Mouse (Mus musculus) G1E (cell line): ENCODE measurements around the gene Hprt. TPM values are rescaled to one million over a fixed set of nuclear protein-coding genes. Genes with fewer than 3 reads are reported as not detected.
"Not testable (repeated sequence)": the region's sequence is repeated elsewhere in the genome, so short reads cannot be mapped to it uniquely, and the experiment has no call there.

Experiments used
- ATAC-seq: 2 replicates; pipeline ENCODE4 v1.8.0; 2016; ENCODE audit warnings: mild to moderate bottlenecking; ENCODE audit not compliant: insufficient number of reproducible peaks, poor library complexity, low FRiP score, severe bottlenecking; ENCODE audit errors: extremely low read depth
- DNase-seq: peaks from one replicate; pipeline ENCODE4 v3.0.0; 2012; ENCODE audit warnings: low spot score
- H3K27me3 ChIP-seq: 2 replicates; pipeline ENCODE4 v1.6.1; 2012; ENCODE audit warnings: mild to moderate bottlenecking, low read length, inconsistent platforms; ENCODE audit not compliant: insufficient read depth
- H3K36me3 ChIP-seq: replicated peaks from 2 replicates; pipeline ENCODE3; 2012; ENCODE audit warnings: mild to moderate bottlenecking, inconsistent platforms
- H3K4me1 ChIP-seq: 2 replicates; pipeline ENCODE4 v1.6.1; 2012; ENCODE audit warnings: low read depth, low read length, inconsistent platforms, mixed read lengths; ENCODE audit not compliant: insufficient read depth
- H3K4me3 ChIP-seq: 2 replicates; pipeline ENCODE4 v1.5.1; 2012; ENCODE audit warnings: low read depth, mild to moderate bottlenecking, inconsistent platforms, low read length, moderate library complexity, mixed read lengths
- H3K9me3 ChIP-seq: replicated peaks from 2 replicates; pipeline ENCODE4 v1.6.1; 2012; ENCODE audit warnings: inconsistent platforms
- CTCF ChIP-seq: IDR thresholded peaks from 2 replicates; pipeline ENCODE4 v1.5.1; 2012; ENCODE audit warnings: low read depth, low read length, inconsistent platforms, mixed read lengths
- GATA1 ChIP-seq: IDR thresholded peaks from 2 replicates; pipeline ENCODE4 v1.6.1; 2012; ENCODE audit warnings: borderline replicate concordance, low read length, inconsistent platforms, mixed read lengths
- GATA2 ChIP-seq: IDR thresholded peaks from 2 replicates; pipeline ENCODE4 v1.6.1; 2012; ENCODE audit warnings: low read depth, low read length, inconsistent platforms, borderline replicate concordance
- POLR2AphosphoS5 ChIP-seq: IDR thresholded peaks from 2 replicates; pipeline ENCODE4 v1.6.1; 2012; ENCODE audit warnings: low read depth, low read length, inconsistent platforms; ENCODE audit not compliant: insufficient replicate concordance
- TAL1 ChIP-seq: conservative IDR thresholded peaks from 2 replicates; pipeline ENCODE4 v1.6.1; 2012; ENCODE audit warnings: low read depth, low read length, inconsistent platforms, mixed read lengths
- polyA plus RNA-seq: library from polyadenylated mRNA; stranded (reverse); fragments of >175 nt; gene quantifications from 2 replicates; pipeline ENCODE4 v1.2.3, GENCODE M21; 2012
- total RNA-seq, 2 experiments: library from RNA; stranded (forward) in 1 of 2; stranded (reverse) in 1 of 2; fragments of 200-1000 nt in 1 of 2; fragments of >200 nt in 1 of 2; fragmentation: Nextera tagmentation in 1 of 2; gene quantifications; 2 replicates each; pipeline ENCODE4 v1.2.3; 2014 to 2017

The Hprt gene
- total and polyA plus RNA-seq, 3 experiments, result 13.1 to 435 (median 184) TPM

- TF ChIP-seq TAL1, result 0 out of 2 replicates have a peak, but pooled peaks have one; percentile 22
- no peak for TF ChIP-seq GATA2
- TF ChIP-seq POLR2AphosphoS5, result no peak
- no peak for TF ChIP-seq GATA1
- ATAC-seq (peak; percentile 94), DNase-seq (peak; percentile 15)
- H3K4me1 ChIP-seq, result peaks cover 8% of the 10 kb centered on the region
- H3K27me3 ChIP-seq, result no peaks in the 10 kb centered on the region
- no peaks in the 10 kb centered on the region for H3K9me3 ChIP-seq
- H3K36me3 ChIP-seq, result no peaks in the 10 kb centered on the region
- no peak overlapping the region for H3K4me3 ChIP-seq
These were observed 16.5 kb upstream of the Hprt start for GRCm38 (mm10) chrX:52971211-52972006.

- no peaks in the 10 kb centered on the region for H3K27me3 ChIP-seq
- H3K4me1 ChIP-seq, result peaks cover 8% of the 10 kb centered on the region
- ATAC-seq, result no peak
- H3K4me3 ChIP-seq, result no peak overlapping the region
- H3K9me3 ChIP-seq, result no peaks in the 10 kb centered on the region
- TF ChIP-seq GATA1, result no peak
- TF ChIP-seq GATA2, result no peak
- no peak for TF ChIP-seq POLR2AphosphoS5
- no peak for DNase-seq
- H3K36me3 ChIP-seq, result no peaks in the 10 kb centered on the region
These were observed 15.8 kb upstream of the Hprt start for GRCm38 (mm10) chrX:52972129-52972528.

- TF ChIP-seq TAL1, result no peak
- H3K4me1 ChIP-seq, result peaks cover 8% of the 10 kb centered on the region
- DNase-seq (no peak), ATAC-seq (no peak)
- no peak overlapping the region for H3K4me3 ChIP-seq
- no peaks in the 10 kb centered on the region for H3K36me3 ChIP-seq
- no peaks in the 10 kb centered on the region for H3K27me3 ChIP-seq
- H3K9me3 ChIP-seq, result no peaks in the 10 kb centered on the region
These were observed 15.3 kb upstream of the Hprt start for GRCm38 (mm10) chrX:52972680-52973079.

- H3K27me3 ChIP-seq, result no peaks in the 10 kb centered on the region
- DNase-seq (no peak), ATAC-seq (no peak)
- H3K9me3 ChIP-seq, result no peaks in the 10 kb centered on the region
- no peaks in the 10 kb centered on the region for H3K36me3 ChIP-seq
- TF ChIP-seq POLR2AphosphoS5, result no peak
- TF ChIP-seq CTCF, result no peak
- TF ChIP-seq GATA2, result no peak
- no peak for TF ChIP-seq GATA1
- no peak for TF ChIP-seq TAL1
- no peak overlapping the region for H3K4me3 ChIP-seq
- H3K4me1 ChIP-seq, result no peaks in the 10 kb centered on the region
These were observed 9.4 kb upstream of the Hprt start for GRCm38 (mm10) chrX:52978576-52978975.

GRCm38 (mm10) chrX:52981378-52981777 is 6.6 kb upstream of the Hprt start:
- ATAC-seq (no peak), DNase-seq (no peak)
- Histone ChIP-seq H3K27me3 (no peaks in the 10 kb centered on the region), H3K4me3 (no peak overlapping the region), H3K9me3 (no peaks in the 10 kb centered on the region), H3K36me3 (no peaks in the 10 kb centered on the region), H3K4me1 (no peaks in the 10 kb centered on the region)
- TF ChIP-seq TAL1, result no peak

- not testable (repeated sequence) for H3K4me3 ChIP-seq, H3K9me3 ChIP-seq, H3K27me3 ChIP-seq, DNase-seq, ATAC-seq, H3K4me1 ChIP-seq
- peaks cover 33% of the 10 kb centered on the region for H3K36me3 ChIP-seq
These were observed 6.8 kb downstream of the Hprt start for GRCm38 (mm10) chrX:52994726-52995125.

- H3K36me3 ChIP-seq, result peaks cover 55% of the 10 kb centered on the region
- ATAC-seq, H3K4me3 ChIP-seq, H3K27me3 ChIP-seq, H3K9me3 ChIP-seq, DNase-seq, H3K4me1 ChIP-seq: not testable (repeated sequence)
These were observed 16.9 kb downstream of the Hprt start for GRCm38 (mm10) chrX:53004887-53005286.
